Comparison of ENCODE assay signal across 9 mouse cellular contexts in the genomic region with DNA sequence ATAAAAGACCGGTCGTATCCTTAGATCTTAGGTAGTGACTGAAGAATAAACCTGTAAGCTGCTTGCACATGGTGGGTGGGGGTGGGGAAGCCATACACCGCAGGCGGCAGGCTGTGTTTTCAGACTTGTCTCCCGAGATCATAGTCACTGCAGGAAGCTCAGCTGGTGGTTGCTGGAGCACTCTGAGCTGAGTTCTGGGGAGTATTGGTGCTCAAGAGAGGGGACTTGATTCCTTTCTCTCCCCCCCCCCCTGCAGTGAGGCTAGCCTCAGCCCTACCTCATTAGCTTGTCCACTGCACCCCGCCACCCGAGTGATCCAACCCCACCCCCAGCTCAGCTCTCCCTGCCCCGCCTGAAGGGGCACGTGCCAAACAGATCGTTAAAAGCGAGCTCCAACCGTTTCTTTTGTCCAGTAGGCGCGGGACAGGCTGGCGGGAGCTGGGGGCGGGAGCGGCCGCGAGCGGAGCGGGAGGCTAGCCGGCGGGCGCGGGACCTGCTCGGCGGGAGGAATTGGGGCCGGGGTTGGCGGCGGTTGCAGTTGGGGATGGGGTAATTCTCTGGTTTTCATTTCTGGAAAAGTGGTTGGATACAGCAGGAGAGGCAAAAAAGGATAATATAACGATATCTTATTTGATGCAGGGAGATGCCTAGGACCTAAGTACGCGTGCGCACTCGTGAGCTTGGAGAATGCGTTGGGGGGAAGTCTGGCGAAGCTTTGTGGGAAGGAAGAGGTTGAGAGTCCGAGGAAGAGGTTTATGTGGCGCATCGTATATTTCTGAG. TPM values are rescaled to one million over a fixed set of nuclear protein-coding genes. Genes with fewer than 3 reads are reported as not detected.
A peak's percentile ranks its signal among the peaks of the same experiment; 100 is the strongest.
DNase-seq lines count a peak whose midpoint lies in the region; ATAC-seq and TF ChIP-seq lines count a peak whose summit lies in the region.
"Had no signal": no experiment of that assay in that cellular context is flagged by ENCODE, and none has a peak within 500 bp of the region (broad histone marks: within the 10 kb centered on the region; RNA-seq: fewer than 3 reads in every experiment).

No protein-coding gene starts in this region.

- intact Hi-C loops in heart, postnatal 36 days (cut with DNase I): no loop called here

- WGBS in heart, embryonic 12.5 days: under 1% methylated on average over 40 of the region's 40 CpGs
- 1% methylated on average over 40 of the region's 40 CpGs for WGBS in lung, embryonic 14.5 days

- peak overlapping the region; percentile 69 for H3K9ac ChIP-seq in heart, embryonic 12.5 days
- 0 out of 2 replicates have a peak overlapping the region, but pooled peaks have one; percentile 3 for H3K9ac ChIP-seq in ES-E14 (ENCODE audit: insufficient read depth, low read depth, low read length, poor library complexity, severe bottlenecking)
- peak overlapping the region; percentile 54 for H3K9ac ChIP-seq in lung, embryonic 14.5 days

- peak; percentile 34; the same call in 1 of the 2 replicates for ATAC-seq in heart, embryonic 12.5 days (ENCODE audit: insufficient number of reproducible peaks, low FRiP score)
- ATAC-seq in lung, embryonic 14.5 days (ENCODE audit: insufficient read depth): peak; percentile 49

- peak overlapping the region; percentile 98 for H3K4me2 ChIP-seq in heart, embryonic 12.5 days
- H3K4me2 ChIP-seq in lung, embryonic 14.5 days: peak overlapping the region; percentile 97

- no peaks in the 10 kb centered on the region for H3K9me3 ChIP-seq in heart, embryonic 12.5 days (replicated peaks)
- no peaks in the 10 kb centered on the region for H3K9me3 ChIP-seq in ES-E14 (ENCODE audit: control insufficient read depth, insufficient read depth, low read depth, low read length)
- H3K9me3 ChIP-seq in lung, embryonic 14.5 days (ENCODE audit: low read depth, low read length): no peaks in the 10 kb centered on the region

- H3K27ac ChIP-seq in heart, embryonic 12.5 days (ENCODE audit: poor library complexity, severe bottlenecking): no peak overlapping the region
- H3K27ac ChIP-seq in ES-E14 (ENCODE audit: insufficient read depth, low read depth, low read length, poor library complexity, severe bottlenecking): no peak overlapping the region
- no peak overlapping the region for H3K27ac ChIP-seq in lung, embryonic 14.5 days (ENCODE audit: low read depth)

- H3K36me3 ChIP-seq in heart, embryonic 12.5 days: no peaks in the 10 kb centered on the region
- H3K36me3 ChIP-seq in ES-E14 (ENCODE audit: control insufficient read depth, insufficient read depth, low read length, poor library complexity, severe bottlenecking): no peaks in the 10 kb centered on the region
- H3K36me3 ChIP-seq in lung, embryonic 14.5 days (ENCODE audit: insufficient read depth): no peaks in the 10 kb centered on the region

- DNase-seq in heart, postnatal 36 days: no peak
- peak; percentile 29 for DNase-seq in ES-E14 (ENCODE audit: low read depth, low spot score)
- peak; percentile 85 for DNase-seq in embryo, embryonic 11 days
- peak; percentile 75 for DNase-seq in induced T-regulatory cell, adult 2 months (ENCODE audit: low read depth)
- peak; percentile 75 for DNase-seq in lung, embryonic 14.5 days
- DNase-seq in right cerebral cortex, adult 2 months (ENCODE audit: low spot score in 2 of 2): peak; percentile 47 to 48
- no peak for DNase-seq in spleen, postnatal 10 days (ENCODE audit: low spot score in 2 of 2)

- no peak for TF ChIP-seq CTCF in lung, embryonic 14.5 days (IDR thresholded peaks at IDR 0.05; ENCODE audit: low read depth)

- peak overlapping the region; percentile 60 for H3K4me3 ChIP-seq in heart, embryonic 12.5 days
- H3K4me3 ChIP-seq in ES-E14 (ENCODE audit: insufficient read depth in 1 of 2, low read depth in 1 of 2, low read length in 2 of 2, poor library complexity in 1 of 2, severe bottlenecking in 1 of 2): peak overlapping the region; percentile 54 to 65
- H3K4me3 ChIP-seq in lung, embryonic 14.5 days (ENCODE audit: low read depth, low read length): peak overlapping the region; percentile 52

- peaks cover 25% of the 10 kb centered on the region for H3K4me1 ChIP-seq in heart, embryonic 12.5 days (replicated peaks)
- peaks cover 0 to 8% of the 10 kb centered on the region in 2 experiments; a peak in 2 of 4 replicates for H3K4me1 ChIP-seq in ES-E14 (ENCODE audit: control insufficient read depth in 2 of 2, insufficient read depth in 2 of 2, low read length in 2 of 2, poor library complexity in 1 of 2)
- no peaks in the 10 kb centered on the region for H3K4me1 ChIP-seq in lung, embryonic 14.5 days (ENCODE audit: insufficient read depth)

- in situ Hi-C loops in ES-E14 (cut with MboI; ENCODE audit: low sequenced_read_pairs in 2 of 2, unreplicated experiment in 2 of 2): no loop called here

- peaks cover 73% of the 10 kb centered on the region for H3K27me3 ChIP-seq in heart, embryonic 12.5 days (replicated peaks)
- H3K27me3 ChIP-seq in lung, embryonic 14.5 days (ENCODE audit: insufficient read depth, low read length): peaks cover 38% of the 10 kb centered on the region

TF ChIP-seq in ES-E14, 5 proteins besides CTCF, POLR2A, EP300 and RAD21:
- TF ChIP-seq HCFC1 (IDR thresholded peaks at IDR 0.05; ENCODE audit: borderline replicate concordance, insufficient read depth, low read length): no peak
- TF ChIP-seq CHD2 (IDR thresholded peaks at IDR 0.05; ENCODE audit: low read depth, low read length): no peak
- TF ChIP-seq MAFK (IDR thresholded peaks at IDR 0.05; ENCODE audit: insufficient read depth, low read depth, low read length): no peak
- TF ChIP-seq ZNF384 (IDR thresholded peaks at IDR 0.05; ENCODE audit: low read depth, low read length): no peak
- TF ChIP-seq ZC3H11A (IDR thresholded peaks at IDR 0.05; ENCODE audit: borderline replicate concordance, low read depth, low read length): no peak

RNA-seq across cellular contexts. Expression of gene Cdc20b, which starts 2.9 kb away (rescaled TPM):
- not detected in 2 replicates for polyA plus RNA-seq in heart, embryonic 12.5 days (2016; fragmentation: Nextera tagmentation; extraction: Ambion mirVana)
- not detected for total RNA-seq in heart, postnatal 36 days (2021)
- 0.16 and 0.49 TPM in 2 replicates for total RNA-seq in ES-E14 (2012; rRNA removed)
- polyA plus RNA-seq in lung, embryonic 14.5 days (2014; fragmentation: Nextera tagmentation; extraction: Ambion mirVana): 0.28 TPM in 1 of 2 replicates, not detected in the other
- total RNA-seq: layer of hippocampus, postnatal 36 days had no signal

RNA-seq across cellular contexts. Expression of gene Gpx8, which starts 14.2 kb away (rescaled TPM):
- 142 and 148 TPM in 2 replicates for polyA plus RNA-seq in heart, embryonic 12.5 days (2016; fragmentation: Nextera tagmentation; extraction: Ambion mirVana)
- 10 to 100 TPM; 34.5 to 37.7 TPM for total RNA-seq in heart, postnatal 36 days (2021)
- total RNA-seq in ES-E14 (2012; rRNA removed): 17.0 and 35.5 TPM in 2 replicates
- 159 and 170 TPM in 2 replicates for polyA plus RNA-seq in lung, embryonic 14.5 days (2014; fragmentation: Nextera tagmentation; extraction: Ambion mirVana)

RNA-seq across cellular contexts. Expression of gene Mcidas, which starts 38.3 kb away (rescaled TPM):
- not detected in 2 replicates for polyA plus RNA-seq in heart, embryonic 12.5 days (2016; fragmentation: Nextera tagmentation; extraction: Ambion mirVana)
- not detected for total RNA-seq in heart, postnatal 36 days (2021)
- not detected in 2 replicates for total RNA-seq in ES-E14 (2012; rRNA removed)
- polyA plus RNA-seq in lung, embryonic 14.5 days (2014; fragmentation: Nextera tagmentation; extraction: Ambion mirVana): 1.1 and 2.2 TPM in 2 replicates

RNA-seq across cellular contexts. Expression of gene Ccno, which starts 44.4 kb away (rescaled TPM):
- 0.14 TPM in 1 of 2 replicates, not detected in the other for polyA plus RNA-seq in heart, embryonic 12.5 days (2016; fragmentation: Nextera tagmentation; extraction: Ambion mirVana)
- under 1 TPM; 0.19 to 0.67 TPM for total RNA-seq in heart, postnatal 36 days (2021)
- total RNA-seq in ES-E14 (2012; rRNA removed): 10.8 and 13.1 TPM in 2 replicates
- polyA plus RNA-seq in lung, embryonic 14.5 days (2014; fragmentation: Nextera tagmentation; extraction: Ambion mirVana): 5.2 and 5.8 TPM in 2 replicates

Comparison
In these comparisons a context has a peak if more than half of its experiments do, and no peak if none do; other contexts are left out.
1. H3K9ac ChIP-seq: peak in every context shown above with its lines; median percentile 69 in heart, embryonic 12.5 days; 54 in lung, embryonic 14.5 days; 3 in ES-E14.
2. DNase-seq: peak in ES-E14 (single experiment), embryo, embryonic 11 days (single experiment), induced T-regulatory cell, adult 2 months (single experiment), lung, embryonic 14.5 days (single experiment) and right cerebral cortex, adult 2 months (2 of 2); none in heart, postnatal 36 days (0 of 2) and spleen, postnatal 10 days (0 of 2).
3. Peak in every context shown above with its lines, with median percentiles within 50 percentile points of each other: H3K4me3 ChIP-seq.